Mouse (Mus musculus) retina, postnatal 7 days (tissue): ENCODE measurements at regions not wholly inside any gene's neighbourhood (a gene's known extent, or its start where the extent isn't known, plus 50 kb on each side); places are given as distances from the start of the nearest gene placed in this dataset.

Experiments
- DNase-seq: peaks from one replicate; pipeline ENCODE4 v3.0.0-alpha.2; 2012; ENCODE audit warnings: low read depth, low spot score

DNA sequence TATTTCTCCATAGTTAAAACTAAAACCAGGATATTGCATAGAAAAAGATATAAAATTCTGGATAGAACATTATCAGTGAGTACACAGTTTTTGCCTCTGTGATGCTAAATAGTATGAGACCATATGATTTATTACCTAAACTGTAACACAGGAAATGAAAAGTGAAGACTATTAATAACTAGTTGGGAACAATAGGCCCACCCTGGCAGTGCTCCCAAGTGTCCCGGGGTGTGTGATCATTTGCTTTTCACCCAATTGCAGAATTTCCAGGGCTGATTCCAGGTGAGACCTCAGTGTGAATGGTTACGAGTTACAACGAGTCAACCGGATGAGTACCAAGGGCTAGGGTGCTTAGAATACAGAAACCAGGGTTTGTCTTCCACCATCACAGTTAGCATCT lies 172.6 kb upstream of the Tars start:
- DNase-seq: no peak

DNA sequence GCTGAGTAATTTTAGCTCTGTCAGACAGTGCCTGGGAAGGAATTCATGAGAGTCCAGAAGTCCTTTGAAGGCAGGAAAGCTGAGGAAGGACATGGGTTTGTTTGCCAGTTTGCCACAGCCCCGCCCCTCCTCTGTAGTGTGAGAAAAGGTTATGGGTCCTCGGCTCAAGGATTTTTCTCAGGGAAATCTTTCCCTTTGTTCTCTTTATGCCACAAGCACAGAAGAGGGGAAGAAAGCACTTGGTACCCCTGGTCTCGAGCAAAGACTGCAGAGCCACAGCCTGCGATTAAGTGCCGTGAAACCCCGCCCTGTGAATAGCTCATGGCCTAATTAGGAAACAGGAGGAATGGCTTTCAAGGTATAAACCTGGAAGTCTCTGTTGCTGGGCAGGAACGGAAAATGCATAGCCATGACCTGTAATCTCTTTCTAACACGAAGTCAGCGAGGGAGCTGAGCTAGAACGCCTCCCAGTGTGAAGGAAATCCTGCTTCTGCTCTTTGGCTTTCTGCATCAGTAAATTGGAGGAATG lies 166.1 kb upstream of the Tars start:
- no peak for DNase-seq

DNA sequence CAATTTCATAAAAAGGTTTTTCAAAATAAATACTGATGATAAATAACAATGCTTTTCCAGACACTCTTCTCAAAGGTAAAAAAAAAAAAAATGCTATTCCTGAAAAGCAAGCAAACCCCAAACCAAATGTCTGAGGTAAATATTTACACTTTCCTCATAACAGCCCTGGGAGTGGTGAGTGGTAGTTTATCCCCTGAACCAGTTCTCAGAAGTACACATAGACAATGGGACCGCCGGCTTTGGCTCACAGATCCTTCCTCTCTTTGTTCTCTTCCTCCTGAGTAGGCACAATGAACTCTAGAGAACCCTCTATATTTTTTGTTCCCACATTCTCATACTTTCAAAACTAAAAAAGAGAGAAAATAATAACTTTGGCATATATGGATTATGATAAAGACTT lies 153.1 kb upstream of the Tars start:
- DNase-seq: no peak

DNA sequence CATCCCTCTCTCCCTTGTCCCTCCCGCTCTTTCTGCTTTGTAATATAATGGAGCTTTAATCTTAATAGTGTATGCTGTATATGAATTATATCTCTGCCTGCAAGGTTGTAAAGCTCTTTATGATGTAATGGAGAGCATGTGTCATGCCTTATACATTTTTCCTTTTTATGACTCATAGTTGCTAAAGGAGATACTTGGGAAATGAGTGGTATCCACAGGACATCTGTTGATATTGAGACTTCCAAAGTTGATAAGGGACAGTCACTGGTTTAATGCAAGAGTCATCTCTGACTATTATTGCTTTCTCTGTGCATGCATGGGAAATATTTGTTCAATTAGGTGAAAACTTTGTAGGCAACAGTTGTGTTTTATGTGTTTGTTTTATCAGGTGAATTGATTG lies 152.6 kb upstream of the Tars start:
- no peak for DNase-seq

DNA sequence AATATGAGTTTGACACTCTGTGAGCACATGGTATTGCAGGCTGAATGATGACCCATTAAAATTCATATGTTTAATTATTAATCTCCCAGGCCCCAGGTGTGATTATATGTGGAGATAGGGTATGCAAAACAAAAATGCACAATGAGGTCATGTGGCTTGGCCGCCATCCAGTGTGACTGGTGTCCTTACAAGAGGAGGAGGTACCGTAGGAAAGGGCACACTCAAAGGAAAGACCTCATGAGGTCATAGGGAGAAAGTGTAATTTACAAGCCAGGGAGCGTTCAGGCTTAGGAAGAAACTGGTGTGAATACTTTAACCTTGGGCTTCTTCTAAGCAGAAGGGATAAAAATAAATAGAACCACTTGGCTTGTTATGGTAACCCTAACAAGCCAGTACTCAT lies 140.0 kb upstream of the Tars start:
- no peak for DNase-seq

DNA sequence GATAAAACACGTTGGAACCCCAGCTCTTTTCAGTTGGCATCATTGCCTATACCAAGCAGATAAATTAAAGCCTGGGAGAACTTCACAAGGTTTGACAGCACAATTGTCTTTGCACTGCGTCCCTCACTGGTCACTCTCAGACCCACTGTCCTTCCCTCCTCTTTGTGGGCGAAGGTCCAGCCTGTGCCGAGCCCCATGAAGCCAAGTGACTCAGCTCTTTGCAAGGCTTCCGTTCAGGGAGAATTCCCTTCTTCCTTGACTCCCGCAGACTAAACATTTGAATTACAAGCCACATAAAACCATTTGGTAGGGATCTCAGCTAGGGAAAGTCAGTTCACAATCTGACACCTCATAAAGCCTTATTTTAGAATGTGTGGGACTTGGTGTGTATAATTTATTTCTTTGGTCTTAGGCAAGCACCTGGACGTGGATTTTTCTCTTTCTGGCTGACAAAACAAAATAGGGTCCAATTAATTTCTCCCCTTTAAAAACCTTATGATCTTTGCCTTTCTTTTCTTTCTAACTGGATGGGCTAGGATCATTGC lies 136.7 kb upstream of the Tars start:
- DNase-seq: no peak

DNA sequence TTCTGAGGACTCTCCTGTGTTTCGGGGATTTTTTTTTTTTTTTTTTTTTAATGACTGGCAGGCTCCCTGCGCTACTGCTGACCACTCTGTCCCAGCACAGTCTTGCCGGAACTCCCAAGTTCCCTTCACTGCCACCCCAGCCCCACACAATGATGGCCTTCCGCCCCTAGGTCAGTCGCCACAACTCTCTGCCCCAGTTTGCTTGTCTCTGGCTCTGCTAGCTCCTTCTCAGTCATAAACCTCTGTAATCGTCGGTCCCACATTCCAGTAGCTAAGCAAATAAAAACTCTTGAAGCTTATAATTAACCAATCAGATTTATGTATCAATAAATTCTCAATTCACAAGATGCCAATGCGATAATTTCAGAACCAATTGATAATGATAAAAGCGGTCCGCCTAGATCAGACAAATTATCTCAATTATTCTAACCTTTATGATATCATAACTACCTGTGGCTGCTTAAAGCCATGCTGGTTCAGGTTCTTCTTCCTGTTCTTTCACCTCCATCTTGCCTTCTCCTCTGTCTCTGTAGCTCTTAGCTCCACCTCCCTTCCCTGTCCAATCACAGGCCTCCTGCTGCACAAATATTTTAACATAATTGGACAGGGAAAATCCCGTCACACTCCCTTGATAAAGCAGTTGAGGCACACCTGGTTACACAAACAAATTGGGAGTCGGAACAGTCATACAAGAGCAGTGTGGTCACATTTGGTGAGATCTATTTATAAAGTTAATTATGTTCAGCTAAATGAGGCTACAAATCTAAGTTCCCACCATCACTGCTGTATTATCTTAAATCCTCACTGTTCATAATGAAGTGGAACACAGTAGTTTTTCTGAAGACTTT lies 135.2 kb upstream of the Tars start:
- DNase-seq: no peak

DNA sequence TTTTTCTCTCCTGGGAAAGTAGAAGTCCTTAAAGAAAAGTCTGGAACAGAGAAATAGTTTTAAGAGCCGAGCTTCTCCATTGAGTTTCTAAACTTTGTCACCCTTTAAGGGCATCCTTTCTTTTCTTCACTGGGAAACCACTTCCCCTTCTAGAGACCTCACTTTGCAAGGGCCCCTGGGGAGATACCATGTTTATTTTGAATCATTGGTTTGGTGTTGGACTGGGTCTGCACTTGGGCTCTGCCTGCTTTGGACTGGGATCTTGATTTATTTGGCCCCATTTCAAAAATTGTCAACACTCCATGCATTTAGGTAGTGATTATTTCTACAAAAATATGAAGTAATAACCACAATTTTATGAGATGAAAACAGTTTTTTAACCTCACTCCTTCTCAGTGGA lies 134.2 kb upstream of the Tars start:
- DNase-seq: no peak

DNA sequence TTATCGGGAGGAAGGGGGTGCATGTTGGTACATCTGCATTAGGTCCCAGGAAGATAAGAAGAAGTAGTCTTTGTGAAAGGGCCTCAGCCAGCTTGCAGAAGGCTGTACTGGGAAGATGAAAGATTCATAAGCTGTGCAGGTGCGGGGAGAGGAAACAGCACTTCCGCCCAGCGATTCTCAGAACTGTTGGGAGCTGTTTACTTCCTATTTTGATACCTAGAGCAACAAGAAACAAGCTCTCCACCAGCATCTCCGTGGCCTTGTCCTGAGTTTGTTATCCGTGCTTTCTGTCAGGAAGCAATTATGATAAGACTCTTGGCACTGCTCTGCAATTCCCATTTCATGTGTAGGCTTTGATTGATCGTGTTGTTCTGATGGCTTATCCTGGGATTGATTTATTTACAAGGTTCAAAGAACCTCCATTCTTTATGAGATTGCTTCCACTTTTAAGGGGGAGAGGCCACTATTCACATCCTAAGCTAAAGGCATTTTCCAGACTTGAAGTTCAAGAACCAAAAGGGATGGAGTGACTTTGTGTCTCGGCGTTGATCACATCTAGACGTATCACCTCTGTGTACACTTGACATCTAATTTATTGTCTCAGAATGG lies 133.6 kb upstream of the Tars start:
- DNase-seq: no peak

DNA sequence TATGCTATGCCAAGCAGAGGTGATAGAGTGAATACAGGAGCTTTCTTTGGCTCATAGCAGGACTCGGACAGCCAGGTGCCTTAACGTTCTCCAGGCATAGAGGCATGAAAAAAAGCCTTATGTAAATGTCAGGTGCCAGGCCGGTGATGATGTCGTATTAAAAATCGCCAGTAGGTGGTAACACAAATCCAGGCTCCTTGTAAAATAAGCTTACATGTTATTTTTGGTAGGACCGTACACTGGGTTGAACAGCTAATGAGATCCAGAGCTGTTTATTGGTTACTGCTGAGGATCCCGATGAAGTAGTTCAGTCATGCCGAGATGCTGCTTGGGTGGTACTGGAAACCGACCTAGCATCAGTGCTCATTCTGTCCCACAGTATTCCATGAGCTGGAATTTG lies 133.1 kb upstream of the Tars start:
- no peak for DNase-seq

DNA sequence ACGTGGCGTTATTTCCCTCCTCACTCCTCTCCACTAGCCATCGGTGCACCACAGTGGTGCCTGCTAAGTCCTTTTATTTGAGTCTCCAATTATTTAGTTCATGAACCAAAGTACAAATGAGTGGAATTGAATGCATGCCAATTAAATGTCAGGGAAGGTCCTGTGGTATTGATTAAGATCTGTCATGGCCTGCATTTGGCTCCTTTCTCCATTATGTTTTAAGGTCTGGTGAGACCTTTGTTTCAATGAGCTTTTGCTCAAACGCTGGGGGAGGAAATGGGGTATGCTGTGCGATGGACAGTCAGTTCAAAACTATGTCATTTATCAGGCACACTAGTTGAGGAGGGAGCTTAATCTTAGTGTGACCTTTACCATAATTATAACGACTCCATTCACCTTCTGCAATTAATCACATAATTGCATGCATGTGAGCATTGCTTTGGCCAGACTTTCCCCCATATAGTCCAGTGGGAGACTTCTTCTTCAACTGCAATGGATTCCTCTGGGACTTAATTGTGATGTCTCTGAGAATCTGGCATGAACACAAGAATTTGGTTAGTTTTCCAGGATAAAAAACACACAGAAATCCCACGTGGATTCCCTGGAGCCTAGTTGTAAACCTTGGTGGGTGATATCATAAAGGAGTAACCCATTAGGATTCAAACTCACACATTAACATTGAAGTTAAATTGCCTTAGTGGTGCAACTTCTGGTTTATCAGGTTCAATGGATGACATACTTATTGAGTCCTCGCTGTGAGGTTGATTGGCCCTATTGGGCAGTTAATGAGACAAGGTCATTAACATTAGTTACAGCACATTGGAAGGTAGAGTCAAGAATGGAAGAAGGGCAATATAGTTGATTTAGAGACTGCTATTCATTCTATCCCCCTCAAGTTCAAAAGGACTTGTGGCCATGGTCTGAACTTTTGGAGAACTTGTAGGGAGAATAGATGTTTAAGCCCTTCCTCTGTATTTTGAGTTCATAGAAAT lies 130.7 kb upstream of the Tars start:
- DNase-seq: no peak

DNA sequence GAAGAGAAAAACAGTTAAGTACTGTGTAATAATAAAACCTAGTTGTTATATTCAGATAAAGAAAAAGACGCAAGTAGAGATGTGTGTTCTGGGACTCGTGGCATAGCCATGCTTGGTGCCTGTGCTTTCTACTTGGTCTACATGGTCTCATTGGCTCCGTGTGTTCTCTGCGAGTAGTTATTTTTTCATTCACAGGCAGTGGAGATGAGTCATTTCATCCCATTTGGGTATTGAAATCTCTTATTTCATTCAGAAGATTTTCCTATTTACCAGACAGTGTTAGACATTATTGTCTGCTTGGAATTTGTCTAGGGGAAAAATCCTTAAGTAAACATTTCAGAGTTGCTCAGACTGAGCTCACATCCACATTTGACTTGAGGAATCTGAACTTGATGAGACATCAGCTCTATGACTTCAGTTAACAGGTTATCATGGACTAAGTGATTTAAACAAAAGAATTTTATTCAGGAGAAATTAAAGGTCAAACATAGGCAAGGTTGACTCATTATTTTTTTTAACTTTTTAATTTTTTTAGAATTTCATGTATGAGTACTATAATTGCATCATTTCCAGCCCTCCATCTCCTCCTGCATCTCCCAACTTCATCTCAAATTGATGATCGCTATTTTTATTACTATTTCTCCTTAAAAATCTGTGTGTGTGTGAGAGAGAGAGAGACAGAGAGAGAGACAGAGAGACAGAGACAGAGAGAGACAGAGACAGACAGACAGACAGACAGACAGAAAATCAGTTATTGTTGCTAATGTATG lies 125.1 kb upstream of the Tars start:
- no peak for DNase-seq

DNA sequence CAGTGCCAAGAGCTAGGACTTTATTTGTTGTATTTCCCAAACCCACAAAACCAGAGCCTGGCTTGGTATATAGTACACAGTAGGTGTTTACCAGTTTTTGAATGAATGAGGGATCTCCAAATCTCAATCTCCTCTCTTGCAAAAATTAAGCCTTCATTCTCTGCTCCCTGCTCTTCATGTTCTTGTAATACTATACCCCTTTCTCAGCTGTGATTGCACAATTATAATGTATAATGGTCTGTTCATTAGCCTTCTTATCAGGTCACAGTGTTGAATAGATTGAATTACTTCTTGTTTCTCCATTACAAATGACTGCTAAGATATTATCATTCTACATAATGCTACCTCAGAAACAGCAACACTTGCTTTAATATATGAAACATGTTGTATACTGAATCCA lies 119.1 kb upstream of the Tars start:
- no peak for DNase-seq

DNA sequence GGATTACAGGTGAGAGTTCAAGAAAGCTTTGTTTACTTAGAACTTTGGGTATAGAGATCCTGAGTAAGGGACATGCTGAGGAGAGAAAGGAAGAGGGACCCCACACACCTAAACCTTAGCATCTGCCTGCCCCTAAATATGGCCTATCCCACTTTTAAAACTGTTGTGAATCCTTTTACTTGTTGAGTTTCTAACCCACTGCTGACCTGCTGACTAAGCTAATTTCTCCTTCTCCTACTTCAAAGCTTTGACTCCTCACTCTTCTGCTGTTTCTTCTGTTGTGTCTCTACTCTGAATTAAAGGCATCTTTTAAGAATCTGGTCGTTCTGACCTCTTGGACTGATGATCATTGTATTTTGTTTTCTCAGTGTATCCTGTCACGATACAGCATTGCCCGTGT lies 118.4 kb upstream of the Tars start:
- DNase-seq: no peak

DNA sequence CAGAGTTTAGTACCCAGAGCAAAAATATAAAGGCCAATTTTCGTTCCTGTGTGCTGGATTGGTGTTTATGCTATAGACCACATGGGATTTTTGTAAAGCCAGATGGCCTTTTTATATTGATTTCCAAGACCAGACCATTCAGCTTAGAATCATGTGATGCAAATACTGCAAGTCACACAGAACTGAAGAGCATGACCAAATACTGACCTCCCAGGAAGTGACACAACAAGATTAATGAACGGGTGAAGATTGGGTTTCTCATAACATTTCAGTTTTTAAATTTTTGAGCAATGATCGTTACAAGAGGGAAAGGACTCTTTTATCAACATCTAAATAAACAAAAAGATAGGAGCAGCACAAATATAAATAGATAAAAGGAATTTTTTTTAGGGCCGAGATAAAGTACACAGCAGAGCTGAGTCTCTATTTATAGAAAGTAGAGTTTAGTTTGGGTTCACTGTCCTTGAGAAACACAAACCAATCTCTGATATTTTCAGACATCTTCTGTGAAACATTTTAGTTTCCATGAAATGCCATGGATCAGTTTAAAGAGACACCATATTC lies 105.7 kb upstream of the Tars start:
- DNase-seq: no peak

DNA sequence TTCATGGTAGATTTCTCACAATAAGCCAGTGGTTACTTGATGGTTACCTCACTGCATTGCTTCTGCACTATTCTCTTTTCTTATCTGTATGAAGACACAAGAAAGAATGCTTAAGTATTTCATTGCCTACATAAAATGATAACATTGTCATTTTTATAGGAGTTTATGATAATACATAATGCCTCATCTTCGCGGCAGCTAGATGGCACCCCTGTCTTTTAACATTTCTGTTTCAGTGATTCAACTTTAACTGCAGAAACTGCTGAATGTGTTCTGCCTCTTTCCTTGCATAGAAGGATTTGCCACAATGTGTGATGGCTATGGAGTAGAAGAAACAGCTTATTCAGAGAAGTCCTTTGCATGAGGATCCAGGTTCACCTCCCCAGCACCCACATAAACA lies 97.0 kb upstream of the Tars start:
- DNase-seq: no peak

DNA sequence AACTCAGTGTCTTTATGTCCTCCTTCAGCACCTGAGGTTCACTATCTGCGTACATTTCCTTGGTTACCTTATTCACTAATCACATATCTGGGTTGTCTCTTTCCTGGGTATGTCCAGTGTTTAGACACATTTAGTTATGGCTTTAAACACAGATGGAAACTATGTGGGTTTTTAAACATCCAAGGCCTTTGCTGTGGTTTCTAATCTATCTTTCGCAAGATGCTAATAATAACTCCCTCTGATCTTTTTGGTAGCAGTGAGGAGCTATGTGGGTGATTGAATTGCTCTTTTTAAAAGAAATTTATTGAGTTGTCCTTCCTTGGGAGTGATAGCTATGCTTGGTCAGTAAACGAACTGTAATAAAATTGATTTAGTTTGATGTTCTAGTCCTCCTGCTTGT lies 89.7 kb upstream of the Tars start:
- no peak for DNase-seq

DNA sequence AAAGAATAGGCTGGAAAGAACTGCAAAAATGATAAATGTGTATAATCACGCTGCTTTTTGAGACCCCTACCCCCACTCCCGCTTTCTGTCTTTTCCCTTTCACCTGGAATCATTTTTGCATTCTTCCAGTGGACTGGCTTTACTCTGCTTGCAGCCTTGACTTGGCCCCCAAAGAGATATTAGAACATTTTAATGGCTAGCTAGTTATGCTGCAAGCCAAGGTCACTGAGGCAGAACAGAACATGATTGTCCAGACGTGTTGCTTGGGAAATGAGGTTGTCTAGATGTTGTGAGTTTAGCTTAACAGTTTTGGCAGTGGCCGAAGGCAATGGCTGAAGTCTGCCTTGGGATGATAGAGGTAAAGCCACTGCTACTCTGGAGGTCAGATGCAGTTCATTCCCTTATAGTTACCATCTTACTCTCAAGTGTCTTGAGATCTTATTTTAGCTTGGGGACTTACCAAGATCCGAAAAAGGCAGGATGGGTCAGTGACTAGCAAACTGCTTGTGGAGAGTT lies 87.9 kb upstream of the Tars start:
- no peak for DNase-seq

DNA sequence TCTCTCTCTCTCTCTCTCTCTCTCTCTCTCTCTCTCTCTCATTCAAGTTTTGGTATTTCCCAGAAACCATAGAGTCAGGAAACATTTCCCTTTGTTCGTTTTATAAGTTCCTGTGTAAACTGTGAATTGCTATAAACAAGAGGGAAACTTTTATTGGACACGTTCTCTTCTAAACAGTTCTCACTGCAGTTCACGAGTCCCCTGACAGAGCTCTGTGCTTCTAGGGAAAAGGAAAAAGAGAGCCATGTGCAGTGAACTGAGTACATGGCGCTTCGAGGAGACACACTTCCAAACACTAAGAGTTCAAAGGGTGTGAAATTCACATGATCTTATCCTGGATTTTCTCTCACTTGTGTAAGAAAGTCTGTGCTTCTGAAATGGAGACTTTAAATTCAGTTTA lies 84.5 kb upstream of the Tars start:
- DNase-seq: no peak

DNA sequence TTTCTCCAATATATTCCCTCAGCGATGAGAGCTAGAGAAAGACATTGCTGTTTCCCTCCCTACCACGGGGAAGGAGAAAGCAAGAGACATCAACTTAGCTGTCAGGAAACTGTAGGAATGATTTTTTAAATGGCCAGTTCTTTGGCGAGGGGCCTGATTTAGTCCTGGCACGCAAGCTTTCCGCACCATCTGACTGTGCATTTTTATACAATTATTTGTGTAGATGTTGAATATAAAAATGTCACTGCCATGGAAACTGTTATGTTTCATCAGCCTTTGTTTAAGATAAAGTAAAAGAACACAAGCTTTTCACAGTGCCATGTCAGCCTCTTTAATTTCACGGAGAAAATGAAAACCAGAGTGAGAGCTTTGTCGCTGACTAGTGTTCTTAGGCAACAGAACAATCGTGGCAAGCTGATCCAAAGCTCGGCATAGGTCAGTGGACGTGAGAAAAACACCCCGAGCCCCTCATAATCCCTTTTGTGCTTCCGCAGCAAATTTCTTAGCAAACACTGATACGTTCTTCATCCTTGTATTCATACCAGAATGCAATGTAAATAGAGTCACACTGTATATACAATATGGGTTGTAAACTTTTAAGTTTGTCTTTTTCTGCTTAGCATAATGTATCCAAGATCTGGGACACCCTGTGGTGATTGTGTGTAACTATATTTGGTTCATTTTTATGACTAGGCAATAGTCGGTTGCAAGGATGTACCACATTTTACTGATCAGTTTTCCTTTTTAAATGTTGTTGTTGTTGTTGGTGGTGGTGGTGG lies 79.9 kb upstream of the Tars start:
- no peak for DNase-seq
